Mouse (Mus musculus): Measurements from ENCODE around the gene Efna1.

The Efna1 gene

DNA sequence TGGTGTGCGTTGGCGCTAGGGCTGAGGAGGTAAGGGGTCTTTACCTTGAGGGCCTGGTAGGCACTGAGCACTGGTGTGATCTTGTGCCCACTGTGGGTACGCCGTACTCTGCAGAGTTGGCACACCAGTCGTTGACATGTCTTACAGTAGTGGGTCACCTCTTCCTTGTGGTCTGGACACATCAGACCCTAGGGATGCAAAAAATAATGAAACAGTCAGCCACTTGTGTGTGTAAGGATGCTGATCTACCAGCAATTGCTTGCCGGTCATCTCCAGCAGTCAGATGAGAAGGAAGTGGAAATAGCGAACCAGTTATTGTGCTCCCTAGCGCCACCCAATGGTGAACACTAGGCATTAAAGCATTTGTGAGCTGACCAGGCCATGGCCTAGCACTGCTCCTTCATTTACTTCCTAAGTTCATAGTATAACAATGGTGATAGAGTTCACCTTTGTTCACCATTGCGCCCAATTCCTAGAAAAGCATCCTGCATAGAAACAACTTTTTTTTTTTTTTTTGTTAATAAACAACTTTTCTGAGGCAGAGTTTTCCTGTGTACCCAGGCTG, 38.5 kb downstream of the Efna1 start:
- peak; percentile 68 for DNase-seq

DNA sequence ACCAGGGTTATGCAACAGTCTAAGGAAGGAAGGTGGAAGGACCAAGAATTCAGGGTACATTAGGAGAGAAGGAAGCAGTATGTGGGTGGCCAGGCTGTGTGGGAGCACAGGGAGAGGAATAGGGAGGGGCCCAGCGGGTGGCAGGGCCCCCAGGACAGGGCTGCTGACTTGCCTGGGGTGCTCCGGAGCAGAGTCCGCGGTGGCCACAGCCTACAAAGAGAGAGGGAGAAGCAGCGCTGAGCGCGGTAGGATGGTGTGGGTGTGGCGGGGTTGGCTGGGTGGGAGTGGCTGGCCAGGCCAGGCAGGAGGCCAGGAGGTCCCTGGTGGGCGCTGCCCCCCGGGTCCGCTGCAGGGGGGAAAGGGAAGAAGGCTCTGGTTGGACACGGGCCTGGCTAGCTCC, 42.4 kb downstream of the Efna1 start:
- no peak for DNase-seq

DNA sequence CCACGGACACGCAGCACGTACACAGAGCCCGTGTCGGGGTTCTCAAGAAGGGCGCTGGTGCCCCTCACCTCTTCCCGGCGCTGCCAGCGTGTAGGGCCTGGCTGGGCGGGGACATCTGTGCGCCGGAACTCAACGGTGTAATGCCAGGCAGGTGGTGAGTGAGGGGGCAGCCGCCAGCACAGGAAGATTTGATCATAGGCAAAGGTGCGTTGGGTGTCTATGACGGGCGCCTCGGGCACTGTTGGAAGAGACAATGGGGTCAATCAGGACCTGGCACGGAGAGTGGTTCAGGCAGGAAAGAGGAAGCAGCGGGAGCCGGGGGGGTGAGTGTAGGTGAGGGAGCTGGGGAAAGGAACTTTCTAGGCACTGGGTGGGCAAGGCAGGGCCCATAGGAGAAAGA, 43.3 kb downstream of the Efna1 start:
- no peak for DNase-seq

DNA sequence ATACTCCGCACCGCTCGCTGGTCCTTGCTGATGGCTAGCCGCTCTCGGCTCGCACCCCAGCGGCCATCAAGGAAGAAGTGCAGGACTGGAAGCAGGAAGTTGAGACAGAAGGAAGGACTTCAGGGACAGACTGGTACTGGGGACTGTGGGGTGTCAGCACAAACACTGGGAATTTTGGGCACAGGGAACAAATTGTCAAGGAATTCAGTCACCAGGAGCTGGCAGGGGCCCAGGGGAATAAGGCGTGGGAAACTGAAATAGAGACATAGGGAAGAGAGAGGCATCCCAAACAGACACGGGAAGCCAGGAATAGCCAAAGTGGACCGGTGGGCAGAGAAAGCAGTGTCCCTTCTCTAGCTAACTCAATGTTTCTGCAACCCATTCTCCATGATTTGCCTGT, 44.4 kb downstream of the Efna1 start:
- no peak for DNase-seq

DNA sequence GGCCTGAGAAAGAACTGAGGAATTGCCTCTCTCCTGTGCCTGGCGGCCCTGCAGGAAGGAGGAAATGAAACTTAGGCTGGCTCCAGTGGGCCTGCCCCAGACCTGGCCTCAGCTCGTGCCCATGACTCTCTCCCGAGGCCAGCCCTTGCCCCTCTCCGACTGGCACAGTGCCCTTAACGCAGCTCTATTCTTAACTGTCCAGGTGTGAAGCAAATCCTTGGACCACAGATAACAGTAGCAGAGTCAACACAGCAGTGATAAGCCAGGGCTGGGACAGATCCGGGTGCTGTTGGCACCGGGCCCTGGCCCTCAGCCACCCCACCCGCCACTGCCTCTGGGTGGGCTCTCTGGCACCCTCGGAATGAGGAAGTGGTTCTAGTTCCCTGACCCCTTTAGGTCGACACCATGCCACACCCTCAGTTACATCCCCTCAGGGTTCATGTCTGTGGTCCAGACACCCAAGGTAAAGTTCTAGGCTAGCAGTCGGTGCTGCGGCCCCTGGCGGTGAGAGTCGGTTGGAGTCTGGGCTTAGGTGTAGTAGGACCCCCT, 47.3 kb downstream of the Efna1 start:
- DNase-seq, result no peak

DNA sequence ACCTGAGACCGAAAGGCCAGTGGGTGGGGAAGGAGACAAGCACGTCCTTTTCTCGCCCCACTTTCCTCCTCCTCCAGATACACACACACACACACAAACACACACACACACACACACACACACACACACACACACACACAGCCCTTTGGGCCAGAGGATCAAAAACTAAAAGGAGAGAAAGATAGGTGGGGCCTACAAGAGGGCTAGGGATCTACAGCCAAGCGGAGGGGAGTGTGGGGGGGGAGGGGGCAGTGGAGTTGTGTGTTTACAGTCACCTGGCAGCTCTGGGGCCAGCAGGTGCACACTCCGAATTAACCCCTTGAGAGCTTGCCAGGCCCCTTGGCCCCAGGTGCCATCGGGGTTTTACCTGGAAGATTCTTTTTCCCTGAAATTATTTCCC, 48.3 kb downstream of the Efna1 start:
- no peak for DNase-seq

DNA sequence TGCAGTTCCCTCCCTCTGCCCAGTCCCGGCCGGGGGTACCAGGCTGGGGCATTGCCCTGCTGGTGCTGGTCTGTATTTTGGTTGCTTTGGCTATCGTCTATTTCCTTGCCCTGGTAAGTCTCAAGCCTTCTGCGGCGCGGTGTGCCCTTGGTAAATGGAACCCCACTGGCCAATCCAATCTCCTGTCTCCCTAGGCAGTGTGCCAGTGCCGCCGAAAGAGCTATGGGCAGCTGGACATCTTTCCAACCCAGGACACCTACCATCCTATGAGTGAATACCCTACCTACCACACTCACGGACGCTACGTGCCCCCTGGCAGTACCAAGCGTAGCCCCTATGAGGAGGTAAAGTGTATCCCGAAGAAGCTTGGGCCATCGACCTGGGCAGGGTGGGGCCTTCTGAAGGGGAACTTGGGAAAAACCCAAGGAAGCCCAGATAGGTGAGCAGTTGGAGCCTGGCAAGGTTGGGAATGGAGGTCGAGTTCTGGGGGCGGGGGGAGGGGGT, 49.1 kb downstream of the Efna1 start:
- no peak for DNase-seq

DNA sequence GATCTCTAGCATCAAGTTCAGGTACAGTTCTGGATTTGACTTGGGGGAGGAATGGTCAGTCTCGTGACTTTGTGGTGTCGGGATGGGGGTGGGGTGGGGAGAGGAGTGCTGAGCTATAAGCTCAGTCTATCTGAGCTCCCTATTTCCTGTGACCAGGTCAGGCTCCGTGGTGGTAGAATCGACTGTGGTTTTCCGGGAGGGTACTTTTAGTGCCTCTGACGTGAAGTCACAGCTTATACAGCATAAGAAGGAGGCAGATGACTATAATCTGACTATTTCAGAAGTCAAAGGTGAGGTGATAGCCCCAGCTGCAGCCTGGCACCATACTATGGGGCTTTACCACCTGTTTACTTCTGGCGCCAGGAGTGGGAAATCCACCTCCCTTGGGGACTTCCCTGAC, 49.6 kb downstream of the Efna1 start:
- no peak for DNase-seq

DNA sequence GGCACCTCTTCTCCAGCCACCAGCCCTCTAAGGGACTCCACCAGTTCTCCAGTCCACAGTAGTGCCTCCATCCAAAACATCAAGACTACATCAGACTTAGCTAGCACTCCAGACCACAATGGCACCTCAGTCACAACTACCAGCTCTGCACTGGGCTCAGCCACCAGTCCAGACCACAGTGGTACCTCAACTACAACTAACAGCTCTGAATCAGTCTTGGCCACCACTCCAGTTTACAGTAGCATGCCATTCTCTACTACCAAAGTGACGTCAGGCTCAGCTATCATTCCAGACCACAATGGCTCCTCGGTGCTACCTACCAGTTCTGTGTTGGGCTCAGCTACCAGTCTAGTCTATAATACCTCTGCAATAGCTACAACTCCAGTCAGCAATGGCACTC, 50.4 kb downstream of the Efna1 start:
- no peak for DNase-seq

DNA sequence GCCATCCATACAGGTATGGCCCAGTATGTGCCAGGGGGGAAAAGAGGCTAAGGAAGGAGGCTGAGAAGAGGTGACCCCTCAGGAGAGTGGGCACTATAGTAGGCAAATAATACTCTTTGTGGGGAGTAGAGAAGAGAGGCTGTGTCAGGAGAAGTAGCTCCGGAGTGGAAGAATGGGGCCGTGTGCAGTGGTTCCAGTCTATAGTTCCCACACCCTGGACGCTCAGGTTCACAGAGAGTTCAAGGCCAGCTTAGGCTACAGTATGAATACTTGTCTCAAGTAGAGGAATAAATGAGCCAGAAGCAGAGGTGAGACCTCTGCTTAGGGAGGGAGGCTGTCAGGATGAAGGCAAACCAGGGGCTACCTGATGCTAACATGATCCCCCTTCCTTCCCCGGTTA, 51.7 kb downstream of the Efna1 start:
- DNase-seq, result no peak

DNA sequence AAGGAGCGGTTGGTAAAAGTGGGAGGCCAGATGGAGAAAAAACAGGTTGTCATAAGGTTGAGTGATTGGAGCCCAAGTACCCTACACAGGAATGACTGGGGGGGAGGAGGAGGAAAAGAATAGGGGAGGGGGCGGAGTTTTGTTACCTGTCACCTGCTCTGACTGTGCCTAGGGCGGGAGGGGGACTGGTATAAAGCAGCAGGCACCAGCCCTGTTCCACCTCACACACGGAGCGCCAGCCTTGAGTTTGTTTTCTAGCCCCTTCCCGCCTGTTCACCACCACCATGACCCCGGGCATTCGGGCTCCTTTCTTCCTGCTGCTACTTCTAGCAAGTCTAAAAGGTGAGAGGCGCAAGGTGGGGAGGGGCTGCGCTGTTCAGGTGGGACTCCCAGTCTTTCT, 52.1 kb downstream of the Efna1 start, which contains the start of gene Muc1:
Gene Muc1, plus strand, starts transcription at position 222 of the 400 bp plus-strand sequence.
- no peak for DNase-seq

DNA sequence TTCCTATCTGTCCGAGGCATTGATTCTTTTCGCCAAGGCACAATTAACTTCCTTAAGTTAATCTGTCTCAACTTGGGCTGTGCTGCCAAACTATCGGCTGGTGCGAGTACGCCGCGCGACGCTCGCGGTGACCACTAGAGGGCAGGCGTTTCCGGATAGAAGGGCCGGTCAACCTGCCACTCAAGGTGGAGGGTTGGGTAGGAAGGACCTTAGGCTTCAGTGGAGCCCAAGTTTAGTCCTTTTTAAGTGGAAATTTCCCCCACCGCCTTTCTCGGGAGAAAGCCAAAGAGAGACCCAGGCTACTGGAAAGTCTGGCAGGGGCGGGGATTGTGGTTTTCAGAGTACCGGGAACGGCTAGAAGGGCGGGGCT, 52.8 kb downstream of the Efna1 start:
- peak; percentile 81 for DNase-seq

DNA sequence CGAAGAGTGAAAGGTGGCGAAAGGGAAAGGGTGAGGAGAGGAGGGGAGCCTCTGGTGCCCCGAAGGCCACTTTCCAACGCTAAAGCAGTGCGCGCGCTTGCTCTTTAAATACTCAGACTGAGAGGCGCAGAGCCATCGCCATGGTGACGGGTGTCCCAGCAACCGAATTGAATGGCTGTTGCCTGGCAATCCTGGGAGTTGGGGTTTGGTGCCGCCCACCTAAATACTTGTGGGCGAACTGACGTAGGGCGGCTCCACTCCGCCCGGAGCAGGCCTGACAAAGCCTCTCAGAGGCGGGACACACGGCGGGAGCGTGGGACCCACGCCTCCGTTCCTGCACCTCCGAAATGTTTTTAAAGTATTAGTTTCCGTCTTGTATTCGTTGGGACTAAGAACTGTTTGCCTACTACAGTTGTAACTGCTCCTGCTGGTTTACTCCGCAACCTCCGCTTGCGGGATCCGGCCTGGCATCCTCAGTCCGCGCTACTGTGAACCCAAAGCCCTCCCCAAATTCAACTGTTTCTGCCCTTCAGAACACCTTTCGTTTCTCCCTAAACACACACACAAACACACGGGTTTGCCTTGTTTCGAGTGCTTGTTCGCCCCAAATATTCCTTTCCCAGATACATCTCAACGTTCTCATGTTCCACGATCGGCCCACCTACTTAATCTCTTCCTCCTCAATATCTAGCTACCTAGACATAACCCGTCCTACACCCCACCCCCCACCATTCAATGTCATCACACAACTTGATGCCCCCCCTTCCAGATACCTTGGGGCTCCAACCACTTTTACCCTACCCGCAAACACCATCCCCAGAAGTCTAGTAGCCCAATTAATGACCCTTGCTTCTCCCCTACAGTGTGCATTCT, 53.4 kb downstream of the Efna1 start:
- DNase-seq, result no peak

DNA sequence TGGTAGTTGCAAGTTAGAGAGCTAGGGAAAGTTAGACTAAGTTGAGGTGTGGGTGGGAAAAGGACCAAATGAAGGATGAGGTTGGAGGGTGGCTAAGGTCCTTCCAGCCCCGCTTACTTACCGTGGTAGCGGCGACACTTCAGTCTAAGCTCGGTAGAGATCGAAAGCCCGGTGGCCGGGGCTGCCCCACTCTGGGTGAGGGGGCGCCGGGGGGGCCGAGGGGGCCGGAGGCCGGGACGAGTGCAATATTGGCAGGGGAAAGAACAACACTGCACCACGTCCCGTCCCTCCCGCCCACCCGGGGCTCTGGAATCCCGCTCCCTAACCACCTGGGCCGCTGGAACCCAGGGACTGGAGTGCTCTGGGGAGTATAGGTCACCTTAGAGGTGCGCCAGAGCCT, 54.0 kb downstream of the Efna1 start, which contains the start of gene Mtx1:
Gene Mtx1, minus strand, starts transcription at position 189 of the 400 bp plus-strand sequence.
- no peak for DNase-seq

DNA sequence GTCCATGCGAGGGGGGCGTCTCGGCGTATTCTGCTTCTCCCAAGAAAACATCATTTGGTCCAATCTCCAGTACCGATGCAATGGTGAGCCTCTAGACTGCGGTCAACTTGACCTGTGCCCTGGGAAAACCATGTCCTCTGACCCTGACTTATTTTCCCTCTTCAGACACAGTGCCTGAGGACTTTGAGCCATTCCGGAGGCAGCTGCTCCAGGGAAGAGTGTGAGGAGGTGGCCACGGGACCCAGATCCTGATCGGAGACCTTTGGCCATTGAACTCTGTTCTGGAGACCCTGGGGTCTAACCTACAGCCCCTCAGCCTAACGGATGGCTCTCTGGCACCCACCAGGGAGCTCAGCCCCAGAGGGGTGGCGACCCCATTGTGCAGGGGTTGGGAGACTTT, 54.6 kb downstream of the Efna1 start:
- DNase-seq, result no peak

DNA sequence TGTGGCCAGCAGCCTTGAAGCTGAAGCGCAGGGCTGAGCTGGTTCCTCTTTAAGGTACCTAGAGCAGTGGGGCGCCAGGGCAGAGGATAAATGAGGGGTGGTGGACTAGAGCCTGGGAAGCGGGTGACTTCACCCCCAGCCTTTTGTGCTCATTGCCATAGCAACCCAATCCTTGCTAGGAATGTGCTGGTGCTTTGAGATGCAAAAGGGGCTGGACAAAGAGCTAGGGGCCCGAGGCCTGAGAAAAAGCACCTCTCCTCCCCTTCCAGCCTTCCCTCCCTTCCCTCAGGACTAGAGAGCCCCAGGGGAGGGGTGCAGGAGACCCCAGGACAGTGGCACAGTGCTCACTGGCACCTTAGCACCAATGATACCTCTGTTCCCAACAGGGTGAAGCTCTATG, 55.0 kb downstream of the Efna1 start:
- DNase-seq, result no peak

DNA sequence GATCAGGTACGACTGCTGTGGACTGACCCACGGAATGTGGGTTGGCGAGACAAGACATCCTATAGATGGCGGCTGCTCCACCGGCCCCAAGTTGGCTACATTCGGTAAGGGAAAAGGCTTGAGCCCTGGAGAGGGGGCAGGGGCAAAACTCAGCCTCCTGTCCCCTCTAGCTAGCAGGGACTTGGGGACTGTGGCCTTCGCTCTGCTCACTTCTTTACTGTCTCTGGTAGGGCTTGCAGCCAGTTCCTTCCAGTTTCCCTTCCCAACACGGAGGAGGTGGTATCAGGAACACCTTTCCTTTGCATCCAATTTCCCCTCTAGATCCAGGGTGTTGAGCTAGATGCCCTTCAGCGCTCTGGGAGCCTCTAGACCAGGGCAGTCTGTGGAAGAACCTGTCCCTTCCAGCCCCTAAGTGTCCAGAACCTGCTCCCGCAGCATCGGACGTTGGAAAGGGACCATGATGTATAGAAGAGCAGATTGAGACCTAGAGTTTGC, 55.6 kb downstream of the Efna1 start:
- no peak for DNase-seq

DNA sequence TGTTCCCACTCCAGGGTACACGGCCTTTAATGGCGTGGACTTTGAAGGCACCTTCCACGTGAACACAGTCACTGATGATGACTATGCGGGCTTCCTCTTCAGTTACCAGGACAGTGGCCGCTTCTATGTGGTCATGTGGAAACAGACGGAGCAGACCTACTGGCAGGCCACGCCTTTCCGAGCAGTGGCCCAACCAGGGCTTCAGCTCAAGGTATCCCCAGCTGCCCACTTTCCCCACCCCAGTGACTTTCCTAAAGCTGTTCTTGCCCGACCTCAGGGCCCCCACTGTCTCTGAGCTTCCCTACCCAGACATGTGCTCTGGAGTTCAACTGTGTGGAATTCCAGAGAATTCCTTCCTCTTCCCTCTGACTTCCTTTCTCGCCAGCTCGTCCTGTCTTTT, 56.1 kb downstream of the Efna1 start:
- no peak for DNase-seq
